Mouse (Mus musculus): ENCODE results near the gene Stmnd1. TPM values are rescaled to one million over a fixed set of nuclear protein-coding genes. Genes with fewer than 3 reads are reported as not detected.

Gene Stmnd1
- polyA plus RNA-seq, 1 experiment from 2014 or later: not detected

Other genes starting within 250 kb of the Stmnd1 start
- gene Rbm24, start 144.7 kb downstream of the Stmnd1 start, polyA plus RNA-seq (2014; fragmentation: Nextera tagmentation; extraction: Ambion mirVana): 3.6 and 5.5 TPM in 2 replicates
- 7.9 and 8.8 TPM in 2 replicates for gene Cap2, start 228.1 kb downstream of the Stmnd1 start, polyA plus RNA-seq (2014; fragmentation: Nextera tagmentation; extraction: Ambion mirVana)